Mouse (Mus musculus) right cerebral cortex, postnatal 4 days (tissue): ENCODE data around the gene Mturn.

Experiments used
- DNase-seq: peaks from one replicate; pipeline ENCODE4 v3.0.0-alpha.2; 2022

The Mturn gene

GRCm38 (mm10) chr6:54731726-54732125 is 50.3 kb downstream of the Mturn start:
- no peak for DNase-seq

DNA sequence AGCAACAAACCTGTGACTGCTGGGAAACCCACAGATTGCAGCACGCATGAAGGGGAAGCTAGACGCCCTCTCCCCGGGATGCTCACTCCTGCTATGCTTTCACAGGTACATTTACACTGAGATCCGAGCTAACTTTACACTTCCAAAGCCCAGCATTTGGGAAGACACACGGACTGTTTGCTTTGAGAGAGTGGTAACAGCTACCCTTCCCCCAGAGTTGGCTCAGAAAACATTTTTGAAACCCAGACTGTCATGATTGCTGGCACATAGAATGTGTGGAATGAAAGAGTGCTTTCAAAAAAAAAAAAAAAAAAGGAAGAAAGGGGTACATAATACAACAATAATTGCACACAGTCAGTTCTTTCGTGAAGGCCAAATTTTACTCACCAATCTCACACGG is 51.3 kb downstream of the Mturn start:
- DNase-seq = no peak

DNA sequence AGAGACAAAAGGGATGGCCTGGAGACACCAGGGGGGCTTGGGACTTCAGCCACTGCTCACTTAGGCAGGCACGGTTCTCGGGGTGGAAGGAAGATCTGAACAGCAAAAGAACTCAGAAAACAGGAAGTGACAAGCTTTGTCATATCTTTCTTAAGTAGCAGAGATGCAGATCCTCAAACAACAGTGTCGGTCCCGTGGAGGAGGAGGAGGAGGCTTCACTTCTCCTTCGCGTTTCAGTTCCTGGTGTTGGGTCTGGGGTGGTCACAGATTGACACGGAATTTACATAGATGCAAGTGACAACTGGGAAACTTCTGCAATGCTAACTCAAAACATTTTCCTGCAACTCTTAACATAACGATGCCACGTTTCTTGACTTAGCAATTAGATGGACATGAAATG is 54.7 kb downstream of the Mturn start:
- no peak for DNase-seq

GRCm38 (mm10) chr6:54737255-54737654 is 55.8 kb downstream of the Mturn start:
- DNase-seq = no peak

DNA sequence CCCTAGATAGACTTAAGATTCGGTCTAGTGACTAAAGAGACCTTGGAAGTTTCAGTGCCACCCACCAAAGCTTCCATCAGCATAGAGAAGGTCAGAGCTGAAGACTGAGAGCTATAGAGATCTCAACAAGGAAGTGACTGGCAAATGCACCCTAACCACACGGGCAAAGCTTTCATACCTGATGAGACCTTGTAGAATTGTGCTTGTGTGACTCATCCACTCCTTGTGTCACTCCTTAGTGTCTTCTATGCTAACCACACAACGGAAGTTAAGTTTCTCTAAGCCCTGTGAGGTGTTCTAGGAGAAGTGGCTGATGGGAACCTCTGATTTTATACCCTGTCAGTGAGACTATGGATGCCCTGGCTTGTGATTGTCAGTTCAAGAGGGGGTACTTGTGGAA is 56.3 kb downstream of the Mturn start:
- DNase-seq = no peak

DNA sequence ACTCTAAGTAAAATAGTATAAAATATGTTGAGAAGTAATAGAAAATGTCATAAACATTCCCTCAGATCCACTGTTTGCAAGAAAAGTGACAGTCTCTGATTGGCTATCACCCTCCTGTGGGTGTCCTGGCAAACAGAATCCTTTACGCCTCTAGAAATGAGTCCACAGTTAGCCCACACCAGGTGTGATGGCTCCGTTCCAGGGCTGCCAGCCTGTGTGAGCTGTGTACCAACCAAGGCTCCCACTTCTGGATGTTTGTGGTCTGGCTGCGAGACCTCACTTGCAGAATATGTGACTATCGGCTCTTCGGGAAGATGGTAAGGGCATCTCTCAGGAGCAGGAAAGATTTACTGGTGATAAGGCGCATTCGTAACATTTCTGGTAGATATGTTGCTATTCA is 67.6 kb downstream of the Mturn start:
- DNase-seq = no peak

GRCm38 (mm10) chr6:54751621-54752020 is 70.2 kb downstream of the Mturn start:
- no peak for DNase-seq

DNA sequence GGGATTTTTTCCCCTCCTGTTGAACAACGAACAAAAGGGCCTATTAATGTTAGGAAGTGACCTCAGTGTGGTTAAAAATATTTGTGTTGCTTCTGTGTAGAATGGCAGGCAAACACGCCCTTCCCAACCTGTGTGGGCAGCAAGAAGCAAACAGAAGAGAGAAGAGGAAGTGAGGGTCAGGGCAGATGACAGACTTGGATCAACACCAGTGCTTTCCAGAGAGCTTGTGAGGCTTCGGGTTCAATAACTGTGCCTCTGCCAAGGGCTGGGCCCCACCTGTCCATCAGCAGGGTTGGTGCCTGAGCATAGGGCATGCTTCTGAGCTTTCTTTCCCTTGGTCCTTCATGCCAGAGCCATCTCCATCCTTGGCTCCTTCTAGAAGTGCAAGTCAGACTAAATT is 70.7 kb downstream of the Mturn start:
- DNase-seq = no peak
